Mouse (Mus musculus) right cerebral cortex, postnatal 25 days (tissue): ENCODE data around the gene Gap43.
A peak's percentile ranks its signal among the peaks of the same experiment; 100 is the strongest.
"Not testable (repeated sequence)": the region's sequence is repeated elsewhere in the genome, so short reads cannot be mapped to it uniquely, and the experiment has no call there.

Experiments used
- DNase-seq: peaks from one replicate; pipeline ENCODE4 v3.0.0; 2022

Gene Gap43

GRCm38 (mm10) chr16:42294056-42294455 is 46.4 kb downstream of the Gap43 start:
- DNase-seq = no peak

- DNase-seq = no peak
Measured at GRCm38 (mm10) chr16:42291572-42291971, 48.9 kb downstream of the Gap43 start.

GRCm38 (mm10) chr16:42284005-42284404 is 56.4 kb downstream of the Gap43 start:
- DNase-seq = no peak

- no peak for DNase-seq
Measured at GRCm38 (mm10) chr16:42277713-42278112, 62.7 kb downstream of the Gap43 start.

- no peak for DNase-seq
Measured at GRCm38 (mm10) chr16:42277268-42277667, 63.2 kb downstream of the Gap43 start.

GRCm38 (mm10) chr16:42276216-42277141 is 64.0 kb downstream of the Gap43 start:
- peak; percentile 74 for DNase-seq

- DNase-seq = no peak
Measured at GRCm38 (mm10) chr16:42275518-42276215, 64.8 kb downstream of the Gap43 start.

GRCm38 (mm10) chr16:42271213-42271612 is 69.2 kb downstream of the Gap43 start:
- DNase-seq = no peak

GRCm38 (mm10) chr16:42269587-42269967 is 70.9 kb downstream of the Gap43 start:
- DNase-seq = no peak

GRCm38 (mm10) chr16:42268843-42269586 is 71.4 kb downstream of the Gap43 start:
- DNase-seq = peak; percentile 51

- DNase-seq = no peak
Measured at GRCm38 (mm10) chr16:42265185-42265584, 75.3 kb downstream of the Gap43 start.

GRCm38 (mm10) chr16:42262935-42263542 is 77.4 kb downstream of the Gap43 start:
- DNase-seq = no peak

GRCm38 (mm10) chr16:42255693-42256092 is 84.8 kb downstream of the Gap43 start:
- peak; percentile 69 for DNase-seq

- DNase-seq = no peak
Measured at GRCm38 (mm10) chr16:42255222-42255621, 85.2 kb downstream of the Gap43 start.

GRCm38 (mm10) chr16:42252252-42252651 is 88.2 kb downstream of the Gap43 start:
- no peak for DNase-seq

- DNase-seq = not testable (repeated sequence)
Measured at GRCm38 (mm10) chr16:42244121-42244520, 96.3 kb downstream of the Gap43 start.

GRCm38 (mm10) chr16:42231306-42231705 is 109.1 kb downstream of the Gap43 start:
- no peak for DNase-seq
